ENCODE assay signal across 8 mouse cellular contexts in the genomic region with DNA sequence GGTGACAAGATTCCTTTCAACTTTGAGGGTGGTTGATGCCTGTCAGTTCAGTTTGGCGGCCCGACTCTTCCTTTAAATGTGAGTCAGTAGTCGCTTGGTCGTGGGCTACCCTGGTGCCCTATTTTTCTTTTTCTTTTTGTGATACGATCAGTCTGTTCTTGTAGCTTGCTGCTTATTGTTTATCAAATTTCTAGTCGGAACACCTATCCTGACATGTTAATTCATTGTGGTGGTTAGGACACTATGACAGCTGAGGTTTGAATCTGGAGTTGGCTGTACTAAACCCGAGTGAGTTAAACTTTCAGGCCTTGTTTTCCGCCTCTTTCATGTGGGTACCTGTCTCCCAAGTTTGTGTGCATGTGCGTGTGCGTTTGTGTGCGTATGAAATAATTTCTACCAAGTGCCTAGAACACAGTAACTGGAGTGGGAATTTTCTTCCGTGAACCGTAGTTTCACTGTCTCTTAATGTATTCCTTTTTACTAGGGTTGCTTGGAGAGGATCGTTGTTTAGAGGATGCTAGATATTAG. TPM values are rescaled to one million over a fixed set of nuclear protein-coding genes. Genes with fewer than 3 reads are reported as not detected.
DNase-seq lines count a peak whose midpoint lies in the region; ATAC-seq lines count a peak whose summit lies in the region.

No protein-coding gene starts in this region.

- peak overlapping the region; percentile 93 for H3K27ac ChIP-seq in kidney, embryonic 16.5 days (ENCODE audit: low read length)
- peak overlapping the region; percentile 96 for H3K27ac ChIP-seq in hindbrain, embryonic 10.5 days
- H3K27ac ChIP-seq in midbrain, embryonic 12.5 days (replicated peaks), result peak overlapping the region; percentile 88

- ATAC-seq in kidney, embryonic 16.5 days (ENCODE audit: low FRiP score, low TSS enrichment), result no peak
- 0 out of 2 replicates have a peak, but pooled peaks have one; percentile 1 for ATAC-seq in midbrain, embryonic 12.5 days (ENCODE audit: low FRiP score, low read depth)

- H3K27me3 ChIP-seq in kidney, embryonic 16.5 days (ENCODE audit: insufficient read depth, low read length), result no peaks in the 10 kb centered on the region
- H3K27me3 ChIP-seq in hindbrain, embryonic 10.5 days (ENCODE audit: insufficient read depth, poor library complexity, severe bottlenecking), result no peaks in the 10 kb centered on the region
- no peaks in the 10 kb centered on the region for H3K27me3 ChIP-seq in midbrain, embryonic 12.5 days

- H3K9me3 ChIP-seq in kidney, embryonic 16.5 days (ENCODE audit: low read length), result no peaks in the 10 kb centered on the region
- no peaks in the 10 kb centered on the region for H3K9me3 ChIP-seq in hindbrain, embryonic 10.5 days
- H3K9me3 ChIP-seq in midbrain, embryonic 12.5 days, result no peaks in the 10 kb centered on the region

- H3K9ac ChIP-seq in kidney, embryonic 16.5 days (replicated peaks; ENCODE audit: low read length), result peak overlapping the region; percentile 98
- peak overlapping the region; percentile 97 for H3K9ac ChIP-seq in midbrain, embryonic 12.5 days (replicated peaks)

- H3K4me2 ChIP-seq in kidney, embryonic 16.5 days (replicated peaks; ENCODE audit: low read depth, low read length), result peak overlapping the region; percentile 69
- H3K4me2 ChIP-seq in midbrain, embryonic 12.5 days (replicated peaks), result peak overlapping the region; percentile 73

- peaks cover 28% of the 10 kb centered on the region for H3K36me3 ChIP-seq in kidney, embryonic 16.5 days (ENCODE audit: insufficient read depth, low read length)
- peaks cover 46% of the 10 kb centered on the region for H3K36me3 ChIP-seq in hindbrain, embryonic 10.5 days
- peaks cover 28% of the 10 kb centered on the region for H3K36me3 ChIP-seq in midbrain, embryonic 12.5 days

- H3K4me3 ChIP-seq in kidney, embryonic 16.5 days (ENCODE audit: low read length), result peak overlapping the region; percentile 97
- peak overlapping the region; percentile 99 for H3K4me3 ChIP-seq in hindbrain, embryonic 10.5 days
- H3K4me3 ChIP-seq in midbrain, embryonic 12.5 days, result peak overlapping the region; percentile 92

- H3K4me1 ChIP-seq in kidney, embryonic 16.5 days (ENCODE audit: insufficient read depth, low read length), result peaks cover 24% of the 10 kb centered on the region
- H3K4me1 ChIP-seq in hindbrain, embryonic 10.5 days (replicated peaks), result peaks cover 35% of the 10 kb centered on the region
- H3K4me1 ChIP-seq in midbrain, embryonic 12.5 days, result peaks cover 24% of the 10 kb centered on the region

- WGBS in kidney, embryonic 16.5 days, result 3% methylated on average over 14 of the region's 14 CpGs
- WGBS in hindbrain, embryonic 10.5 days, result 11% methylated on average over 14 of the region's 14 CpGs
- 8% methylated on average over 14 of the region's 14 CpGs for WGBS in midbrain, embryonic 12.5 days

- no peak for DNase-seq in kidney, postnatal 4 days
- DNase-seq in Muller cell, postnatal 12 days (ENCODE audit: inconsistent ontology term), result peak; percentile 39
- DNase-seq in hindbrain, embryonic 10.5 days (ENCODE audit: low spot score), result no peak
- DNase-seq in adrenal gland, adult 18-20 months (ENCODE audit: low spot score in 2 of 2), result no peak
- DNase-seq in embryo, embryonic 10 days (ENCODE audit: low spot score), result no peak
- no peak for DNase-seq in layer of hippocampus, adult 11-12 months (ENCODE audit: low spot score)

RNA-seq across cellular contexts. Expression of a gene that starts 0.7 kb away (rescaled TPM):
- polyA plus RNA-seq in kidney, embryonic 16.5 days (2015; fragmentation: Nextera tagmentation; extraction: Ambion mirVana), result 213 and 218 TPM in 2 replicates
- 233 and 249 TPM in 2 replicates for polyA plus RNA-seq in hindbrain, embryonic 10.5 days (2016; fragmentation: Nextera tagmentation; extraction: Ambion mirVana)
- polyA plus RNA-seq in midbrain, embryonic 12.5 days (2016; fragmentation: Nextera tagmentation; extraction: Ambion mirVana), result 210 and 224 TPM in 2 replicates
- total RNA-seq in adrenal gland, adult 18-20 months (2021), result 100 to 1,000 TPM; 127 to 144 TPM

RNA-seq across cellular contexts. Expression of a gene that starts 13.3 kb away (rescaled TPM):
- polyA plus RNA-seq in kidney, embryonic 16.5 days (2015; fragmentation: Nextera tagmentation; extraction: Ambion mirVana), result 197 and 215 TPM in 2 replicates
- polyA plus RNA-seq in hindbrain, embryonic 10.5 days (2016; fragmentation: Nextera tagmentation; extraction: Ambion mirVana), result 185 and 220 TPM in 2 replicates
- 211 and 214 TPM in 2 replicates for polyA plus RNA-seq in midbrain, embryonic 12.5 days (2016; fragmentation: Nextera tagmentation; extraction: Ambion mirVana)
- 100 to 1,000 TPM; 114 to 116 TPM for total RNA-seq in adrenal gland, adult 18-20 months (2021)

RNA-seq across cellular contexts. Expression of a gene that starts 16.3 kb away (rescaled TPM):
- 150 and 154 TPM in 2 replicates for polyA plus RNA-seq in kidney, embryonic 16.5 days (2015; fragmentation: Nextera tagmentation; extraction: Ambion mirVana)
- polyA plus RNA-seq in hindbrain, embryonic 10.5 days (2016; fragmentation: Nextera tagmentation; extraction: Ambion mirVana), result 95.6 and 106 TPM in 2 replicates
- polyA plus RNA-seq in midbrain, embryonic 12.5 days (2016; fragmentation: Nextera tagmentation; extraction: Ambion mirVana), result 121 and 127 TPM in 2 replicates
- 100 to 1,000 TPM in 1 of 2 experiments, 10 to 100 TPM in 1; 78.2 to 103 TPM for total RNA-seq in adrenal gland, adult 18-20 months (2021)

RNA-seq across cellular contexts. Expression of a gene that starts 16.7 kb away (rescaled TPM):
- 89.4 and 92.5 TPM in 2 replicates for polyA plus RNA-seq in kidney, embryonic 16.5 days (2015; fragmentation: Nextera tagmentation; extraction: Ambion mirVana)
- polyA plus RNA-seq in hindbrain, embryonic 10.5 days (2016; fragmentation: Nextera tagmentation; extraction: Ambion mirVana), result 51.7 and 54.4 TPM in 2 replicates
- polyA plus RNA-seq in midbrain, embryonic 12.5 days (2016; fragmentation: Nextera tagmentation; extraction: Ambion mirVana), result 40.4 TPM in 2 replicates
- total RNA-seq in adrenal gland, adult 18-20 months (2021), result 10 to 100 TPM; 41.4 to 51.7 TPM

RNA-seq across cellular contexts. Expression of a gene that starts 17.0 kb away (rescaled TPM):
- 1.9 and 2.0 TPM in 2 replicates for polyA plus RNA-seq in kidney, embryonic 16.5 days (2015; fragmentation: Nextera tagmentation; extraction: Ambion mirVana)
- polyA plus RNA-seq in hindbrain, embryonic 10.5 days (2016; fragmentation: Nextera tagmentation; extraction: Ambion mirVana), result 2.8 and 2.9 TPM in 2 replicates
- 3.3 and 4.5 TPM in 2 replicates for polyA plus RNA-seq in midbrain, embryonic 12.5 days (2016; fragmentation: Nextera tagmentation; extraction: Ambion mirVana)
- total RNA-seq in adrenal gland, adult 18-20 months (2021), result 1 to 10 TPM; 2.0 to 2.3 TPM
